Mouse (Mus musculus) spleen, adult 18-20 months (tissue): ENCODE results near the gene Rarg.

Experiments used
- DNase-seq, 2 experiments: peaks; one replicate each; pipeline ENCODE4 v3.0.0; 2022; ENCODE audit warnings: mixed read lengths in 2 of 2

Gene Rarg

GRCm38 (mm10) chr15:102256431-102257201, 701 bp downstream of the Rarg start:
- DNase-seq = no peak

DNA sequence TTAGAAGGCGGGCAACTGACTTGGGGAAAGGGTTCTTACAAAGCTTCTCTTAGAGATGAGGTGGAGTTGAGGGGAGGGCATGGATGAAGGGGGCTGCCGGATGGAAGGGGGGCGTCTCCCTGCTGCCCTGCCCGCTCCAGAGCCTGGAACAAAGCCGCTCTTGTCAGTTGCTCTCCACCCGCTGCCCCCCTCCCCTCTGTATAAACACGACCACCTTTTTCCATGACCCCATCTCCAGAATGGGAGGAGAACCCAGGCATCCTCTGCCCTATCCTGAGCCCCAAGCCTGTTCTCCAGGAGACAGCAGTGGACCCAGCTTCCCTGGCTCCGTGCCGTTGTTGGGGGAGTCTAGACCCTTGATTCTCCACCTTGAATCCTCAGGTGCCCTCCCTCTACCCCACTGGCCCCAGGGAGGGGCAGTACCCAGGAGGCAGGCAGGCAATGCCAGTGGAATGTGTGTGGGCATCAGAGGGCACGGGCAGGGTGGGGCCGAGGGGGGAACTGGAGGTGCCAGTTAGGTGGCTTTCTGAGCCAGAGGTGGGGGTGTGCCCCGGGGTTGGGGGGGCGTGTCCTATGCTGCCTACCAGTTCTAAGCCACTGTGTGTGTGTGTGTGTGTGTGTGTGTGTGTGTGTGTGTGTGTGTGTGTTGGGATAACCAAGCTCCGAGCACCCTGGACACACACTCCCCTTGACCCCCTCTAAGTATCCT, 1.6 kb downstream of the Rarg start:
- DNase-seq = no peak

DNA sequence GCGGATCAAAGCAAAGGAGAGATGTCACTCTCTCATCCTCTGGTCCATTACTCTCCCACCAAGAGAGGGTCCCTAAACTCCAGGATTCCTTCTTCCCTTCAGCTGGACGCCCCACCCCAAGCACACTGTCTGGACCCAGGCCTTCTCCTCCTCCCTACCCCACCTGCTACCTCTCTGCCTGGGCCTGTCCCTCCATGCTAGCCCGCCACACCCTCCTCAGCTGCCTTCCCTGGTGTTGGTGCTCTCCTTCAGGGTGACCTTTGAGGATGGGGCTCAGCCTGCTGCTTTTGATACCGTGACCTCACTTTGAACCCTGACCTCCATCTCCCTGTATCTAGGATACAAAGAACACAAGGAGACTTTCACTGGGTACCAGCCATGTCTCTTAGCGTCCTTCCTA, 6.8 kb downstream of the Rarg start:
- no peak for DNase-seq

DNA sequence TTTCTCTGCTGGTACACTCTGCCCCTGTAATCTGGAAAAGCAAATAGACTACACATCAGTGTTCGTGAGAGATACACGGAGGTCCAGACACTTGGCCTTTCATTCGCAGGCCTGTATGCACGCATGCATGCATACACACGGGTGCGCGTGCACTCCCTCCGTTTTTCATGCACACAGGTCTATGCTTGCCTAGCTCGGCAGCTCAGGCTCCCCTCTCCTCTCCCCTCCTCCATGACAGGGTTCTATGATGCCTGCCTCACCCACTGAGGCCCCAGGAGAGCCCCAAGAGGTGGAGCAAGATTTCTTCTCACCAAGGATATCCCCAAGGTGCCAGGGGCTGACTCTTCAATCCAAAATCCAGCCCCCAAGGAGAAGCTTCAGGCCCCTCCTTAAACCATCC, 7.3 kb downstream of the Rarg start:
- no peak for DNase-seq

GRCm38 (mm10) chr15:102249251-102249691, 8.0 kb downstream of the Rarg start:
- no peak for DNase-seq

DNA sequence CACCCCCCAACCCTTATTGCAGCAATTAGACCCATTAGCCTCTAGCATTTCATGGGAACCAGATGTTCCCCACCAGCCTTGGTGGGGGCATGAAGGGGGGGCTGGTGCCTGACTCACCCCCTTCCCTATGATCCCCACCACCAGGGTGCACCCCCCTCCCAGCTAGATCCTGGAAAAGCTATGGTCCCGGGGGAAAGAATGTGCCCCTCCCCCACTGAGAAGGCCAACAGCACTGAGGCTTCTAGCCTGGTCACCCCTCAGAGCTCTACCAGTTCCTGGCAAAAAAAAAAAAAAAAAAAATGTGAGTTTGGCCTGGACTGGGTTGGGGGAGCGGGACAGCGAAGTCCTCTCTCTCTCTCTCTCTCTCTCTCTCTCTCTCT, 8.5 kb downstream of the Rarg start:
- DNase-seq = no peak

DNA sequence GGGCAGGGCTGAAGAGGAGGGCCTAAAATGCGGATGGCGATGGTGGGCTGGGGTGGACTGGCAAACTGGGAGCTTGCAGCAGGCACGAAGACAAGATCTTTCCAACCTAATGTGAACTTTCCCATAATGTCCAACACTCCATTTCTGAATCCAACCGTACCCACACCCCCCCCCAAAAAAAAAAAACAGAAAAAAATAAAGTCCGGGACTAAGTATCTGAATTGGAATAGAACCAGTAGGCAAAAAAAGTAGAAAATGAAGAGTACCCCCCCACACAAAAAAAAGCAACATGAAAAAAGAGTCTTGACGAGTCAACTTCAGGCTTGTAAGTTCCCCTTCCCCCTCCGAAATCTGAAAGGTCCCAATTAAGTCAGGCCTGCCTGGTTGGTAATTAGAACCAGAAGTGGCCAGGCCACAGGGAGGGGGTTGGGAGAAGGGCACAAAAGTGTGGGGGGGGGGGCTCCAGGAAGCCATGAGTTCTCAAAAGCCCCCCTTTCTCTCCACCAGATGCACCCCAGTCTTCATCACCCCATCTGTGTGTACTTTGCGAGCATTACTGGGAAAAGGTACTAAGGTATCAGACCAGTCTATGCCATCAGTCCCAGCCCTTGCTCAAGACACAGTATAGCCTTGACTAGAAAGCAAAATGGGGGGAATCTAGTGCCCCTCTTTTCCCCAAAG, 9.0 kb downstream of the Rarg start:
- DNase-seq = no peak

GRCm38 (mm10) chr15:102247252-102248130, 9.8 kb downstream of the Rarg start:
- DNase-seq = peak; percentile 37 to 54

DNA sequence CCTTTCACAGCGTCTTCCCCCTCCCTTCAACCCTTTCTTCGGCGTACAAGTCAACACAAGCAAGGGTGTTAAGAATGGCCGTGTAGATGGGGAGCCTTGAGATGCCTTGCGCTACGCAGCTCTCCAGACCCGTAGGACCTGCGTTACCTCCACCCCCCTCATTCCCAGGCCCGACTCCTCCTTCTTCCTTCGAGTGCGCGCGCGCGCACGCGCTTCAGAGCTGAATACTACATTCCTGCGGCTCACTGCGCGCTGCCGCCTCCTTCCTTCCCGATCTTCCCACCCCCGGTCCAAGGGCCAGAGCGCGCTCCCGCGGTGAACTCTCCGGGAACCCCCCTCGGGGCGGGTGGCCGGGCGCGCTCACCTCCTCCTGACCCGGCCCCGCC, 10.5 kb downstream of the Rarg start:
- peak; percentile 69 to 74 for DNase-seq

DNA sequence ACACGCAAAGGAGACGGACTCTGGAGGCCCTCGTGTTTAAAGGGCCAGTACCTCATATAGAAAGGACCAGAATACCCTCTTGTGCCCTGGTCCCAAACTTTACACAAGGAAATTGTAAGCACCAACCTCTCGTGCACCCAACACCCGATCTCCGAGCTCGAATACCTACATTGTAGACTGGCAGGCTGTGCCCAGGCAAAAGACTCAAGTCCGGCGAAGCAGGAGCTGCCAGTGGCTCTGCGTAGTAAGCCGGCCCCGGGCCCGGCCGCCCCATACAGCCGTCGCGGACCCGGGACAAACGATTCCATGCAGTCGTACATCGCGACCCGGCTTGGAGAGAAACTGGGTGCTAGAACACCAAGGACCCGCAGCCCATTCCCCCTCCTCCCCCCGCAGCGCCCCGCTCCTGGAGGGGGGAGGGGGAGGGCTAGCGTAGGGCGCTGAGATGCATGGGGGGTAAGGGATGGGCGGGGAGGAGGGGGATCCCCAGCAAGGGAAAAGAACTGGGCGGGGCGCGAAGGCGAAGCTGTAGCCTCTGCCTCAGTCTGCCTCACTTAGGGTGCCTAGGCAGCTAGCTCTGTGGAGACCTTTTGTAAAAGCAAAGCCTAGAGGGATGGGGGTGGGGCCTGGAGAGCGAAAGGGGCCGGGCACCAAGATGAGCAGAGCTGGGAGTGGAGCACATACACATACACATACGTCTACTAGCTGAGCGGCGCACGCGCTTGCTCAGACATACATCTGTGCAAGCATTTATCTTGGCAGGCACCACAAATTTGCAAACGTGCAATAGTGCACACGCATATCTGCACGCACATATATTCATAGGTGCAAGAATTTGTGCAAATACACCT, 11.2 kb downstream of the Rarg start:
- DNase-seq = peak; percentile 57 to 63

DNA sequence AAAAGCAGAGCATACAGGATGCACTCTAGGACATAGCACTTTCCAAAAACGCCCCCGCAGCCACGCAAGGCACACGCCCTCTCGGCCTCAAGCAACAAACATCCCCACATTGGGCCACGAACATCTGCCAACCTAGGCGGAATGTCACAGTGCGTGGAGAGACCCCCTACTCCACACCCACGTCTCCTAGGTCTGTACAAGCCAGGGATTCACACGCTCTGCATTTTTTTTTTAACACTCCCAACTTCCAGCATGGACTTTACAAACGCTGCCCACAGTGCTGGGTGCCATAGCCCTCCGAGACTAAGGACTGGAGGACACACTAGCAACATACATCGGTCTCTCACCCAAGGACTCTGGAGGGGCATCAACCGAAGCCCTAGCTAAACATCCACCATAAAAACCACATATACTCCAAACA, 11.8 kb downstream of the Rarg start:
- no peak for DNase-seq

- DNase-seq = no peak
Observed at GRCm38 (mm10) chr15:102244306-102245191, 12.8 kb downstream of the Rarg start.

GRCm38 (mm10) chr15:102243229-102244190, 13.8 kb downstream of the Rarg start:
- DNase-seq = peak; percentile 48 to 52

GRCm38 (mm10) chr15:102242404-102243228, 14.7 kb downstream of the Rarg start:
- DNase-seq = no peak

DNA sequence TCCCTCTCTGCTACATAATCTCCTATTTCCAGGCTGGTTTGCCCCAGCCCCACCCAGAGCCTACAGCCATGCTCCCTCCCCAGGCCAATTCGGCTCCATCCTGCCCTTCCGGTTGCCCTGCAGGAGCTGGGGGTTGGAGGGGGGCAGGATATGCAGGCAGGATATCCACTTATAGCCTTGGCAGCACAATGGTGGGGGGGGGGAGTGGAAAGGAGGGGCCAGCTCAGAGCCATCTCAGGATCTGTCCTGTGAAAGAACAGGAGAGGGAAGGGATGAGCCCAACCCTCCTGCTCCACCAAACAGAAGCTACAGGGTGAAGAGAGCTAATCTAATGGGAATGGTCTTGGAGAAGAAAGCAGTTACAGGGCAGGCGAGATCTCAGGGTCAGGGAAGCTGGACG, 16.7 kb downstream of the Rarg start:
- peak in 1 of 2 experiments; percentile 4 for DNase-seq

GRCm38 (mm10) chr15:102239851-102240250, 17.5 kb downstream of the Rarg start:
- DNase-seq = no peak

GRCm38 (mm10) chr15:102239260-102239590, 18.1 kb downstream of the Rarg start:
- peak; percentile 62 to 86 for DNase-seq

DNA sequence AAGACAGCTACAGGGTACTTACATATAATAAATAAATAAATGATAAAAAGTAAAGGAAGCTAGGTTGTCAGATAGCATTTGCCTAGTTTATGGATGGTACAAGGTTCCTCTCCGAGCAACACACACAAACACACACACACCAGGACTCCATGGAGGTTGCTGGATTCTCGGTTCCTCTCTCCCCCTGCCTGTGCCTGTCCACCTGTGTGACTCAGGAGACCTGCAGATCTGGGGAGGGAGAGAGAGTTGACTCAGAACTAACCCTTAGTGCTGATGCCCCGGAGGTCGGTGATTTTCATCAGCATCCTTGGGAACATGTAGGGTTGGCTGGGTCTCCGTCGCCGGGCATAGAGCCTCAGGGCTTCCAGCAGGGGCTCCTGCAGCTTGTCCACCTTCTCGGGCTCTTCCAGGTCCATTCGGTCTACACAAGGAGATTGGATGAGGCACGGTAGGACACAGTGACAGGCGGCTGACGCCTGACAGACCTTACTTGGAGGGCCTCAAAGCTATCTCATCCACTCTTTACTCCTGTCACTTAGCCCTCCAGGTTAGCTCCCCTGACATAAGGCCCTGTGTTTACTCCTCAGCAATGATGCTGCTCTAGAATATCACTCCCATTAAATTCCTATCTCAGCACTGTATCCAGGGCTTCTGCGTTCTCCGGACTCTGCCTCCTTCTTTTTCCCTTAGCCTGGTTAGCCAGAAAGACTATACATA, 18.6 kb downstream of the Rarg start:
- DNase-seq = no peak
